Mouse (Mus musculus): ENCODE measurements around the gene Btk.
"Not testable (repeated sequence)": the region's sequence is repeated elsewhere in the genome, so short reads cannot be mapped to it uniquely, and the experiment has no call there.

DNA sequence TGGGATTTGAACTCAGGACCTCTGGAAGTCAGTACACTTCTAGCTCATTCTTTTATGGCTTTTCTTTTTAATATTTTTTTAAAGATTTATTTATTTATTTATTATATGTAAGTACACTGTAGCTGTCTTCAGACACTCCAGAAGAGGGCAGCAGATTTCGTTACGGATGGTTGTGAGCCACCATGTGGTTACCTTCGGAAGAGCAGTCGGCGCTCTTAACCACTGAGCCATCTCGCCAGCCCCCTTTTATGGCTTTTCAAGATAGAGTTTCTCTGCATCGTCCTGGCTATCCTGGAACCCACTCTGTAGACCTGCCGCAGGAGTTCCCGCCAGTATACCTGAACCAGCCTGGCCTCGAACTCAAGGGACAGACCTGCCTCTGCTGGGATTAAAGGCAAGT is 43.6 kb downstream of the Btk start:
- TF ChIP-seq CTCF (IDR thresholded peaks at IDR 0.05; ENCODE audit: borderline replicate concordance, insufficient read depth, low read depth, low read length); POLR2A (IDR thresholded peaks at IDR 0.05; ENCODE audit: borderline replicate concordance, insufficient read depth, low read length): not testable (repeated sequence)
